In the genomic region with DNA sequence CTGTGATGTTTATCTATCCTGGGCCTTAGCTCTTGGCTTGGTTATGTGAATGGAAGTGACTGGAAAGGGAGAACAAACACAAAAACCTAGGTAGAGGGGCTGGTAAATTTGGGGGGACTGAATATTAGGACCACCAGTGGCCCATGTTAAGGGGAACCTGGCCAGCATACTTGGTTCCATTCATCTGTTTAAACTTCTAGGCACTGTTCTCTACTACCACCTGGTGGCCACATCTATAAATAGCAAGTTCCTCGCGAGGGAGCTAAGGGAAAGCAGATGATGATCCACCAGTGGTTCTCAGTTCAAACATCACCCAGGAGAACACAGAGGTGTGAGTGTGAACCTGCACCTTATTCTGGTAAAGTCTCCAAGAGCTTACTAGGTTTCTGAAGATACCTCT, we compare ENCODE assay signal across 9 mouse cellular contexts. TPM values are rescaled to one million over a fixed set of nuclear protein-coding genes. Genes with fewer than 3 reads are reported as not detected.
DNase-seq lines count a peak whose midpoint lies in the region; ATAC-seq lines count a peak whose summit lies in the region.
"Had no signal": no experiment of that assay in that cellular context is flagged by ENCODE, and none has a peak within 500 bp of the region (broad histone marks: within the 10 kb centered on the region; RNA-seq: fewer than 3 reads in every experiment).

No protein-coding gene starts in this region.

- peaks cover 20% of the 10 kb centered on the region; the same call in 1 of the 2 replicates for H3K36me3 ChIP-seq in hindbrain, embryonic 10.5 days
- peaks cover 30% of the 10 kb centered on the region for H3K36me3 ChIP-seq in hindbrain, embryonic 13.5 days
- H3K36me3 ChIP-seq in embryonic facial prominence, embryonic 14.5 days (ENCODE audit: control insufficient read depth, insufficient read depth, low read length): no peaks in the 10 kb centered on the region; the same call in 1 of the 2 replicates
- no peaks in the 10 kb centered on the region for H3K36me3 ChIP-seq in hindbrain, embryonic 11.5 days (ENCODE audit: control insufficient read depth, insufficient read depth, low read length)
- H3K36me3 ChIP-seq in midbrain, embryonic 10.5 days: peaks cover 8% of the 10 kb centered on the region; the same call in 1 of the 2 replicates

- H3K4me3 ChIP-seq in hindbrain, embryonic 10.5 days: no peak overlapping the region
- no peak overlapping the region for H3K4me3 ChIP-seq in hindbrain, embryonic 13.5 days
- no peak overlapping the region for H3K4me3 ChIP-seq in embryonic facial prominence, embryonic 14.5 days (ENCODE audit: low read depth, low read length)
- no peak overlapping the region for H3K4me3 ChIP-seq in hindbrain, embryonic 11.5 days (ENCODE audit: low read depth, low read length)
- no peak overlapping the region for H3K4me3 ChIP-seq in midbrain, embryonic 10.5 days
- H3K4me3 ChIP-seq: megakaryocyte, embryonic 14.5 days had no signal

- no peak for ATAC-seq in hindbrain, embryonic 13.5 days (ENCODE audit: low FRiP score)
- ATAC-seq in embryonic facial prominence, embryonic 14.5 days (ENCODE audit: low read depth): no peak
- no peak; the same call in 1 of the 2 replicates for ATAC-seq in hindbrain, embryonic 11.5 days (ENCODE audit: low FRiP score)

- WGBS in hindbrain, embryonic 10.5 days: 3% methylated on average over 2 of the region's 2 CpGs
- WGBS in hindbrain, embryonic 13.5 days: 3% methylated on average over 2 of the region's 2 CpGs
- 0% methylated on average over 2 of the region's 2 CpGs for WGBS in embryonic facial prominence, embryonic 14.5 days
- 2% methylated on average over 2 of the region's 2 CpGs for WGBS in hindbrain, embryonic 11.5 days
- 0% methylated on average over 2 of the region's 2 CpGs for WGBS in midbrain, embryonic 10.5 days

- DNase-seq in hindbrain, embryonic 10.5 days (ENCODE audit: low spot score): peak; percentile 60
- peak; percentile 32 for DNase-seq in adrenal gland, postnatal 25 days
- DNase-seq in embryonic facial prominence, embryonic 14.5 days (ENCODE audit: low spot score): peak; percentile 61
- DNase-seq in hindbrain, embryonic 11.5 days (ENCODE audit: low spot score): peak; percentile 79
- DNase-seq in left cerebral cortex, adult 11 months (ENCODE audit: low spot score): peak; percentile 65
- peak; percentile 52 for DNase-seq in midbrain, embryonic 10.5 days (ENCODE audit: low spot score)
- DNase-seq in spleen, postnatal 10 days (ENCODE audit: low spot score in 2 of 2): peak; percentile 32 to 62

- H3K9me3 ChIP-seq in hindbrain, embryonic 10.5 days: no peaks in the 10 kb centered on the region
- no peaks in the 10 kb centered on the region for H3K9me3 ChIP-seq in hindbrain, embryonic 13.5 days
- no peaks in the 10 kb centered on the region for H3K9me3 ChIP-seq in embryonic facial prominence, embryonic 14.5 days (ENCODE audit: control insufficient read depth, low read length)
- H3K9me3 ChIP-seq in hindbrain, embryonic 11.5 days (ENCODE audit: control insufficient read depth, low read length): no peaks in the 10 kb centered on the region
- H3K9me3 ChIP-seq in midbrain, embryonic 10.5 days (replicated peaks): no peaks in the 10 kb centered on the region
- H3K9me3 ChIP-seq: megakaryocyte, embryonic 14.5 days had no signal

- no peak overlapping the region for H3K27ac ChIP-seq in hindbrain, embryonic 10.5 days
- no peak overlapping the region for H3K27ac ChIP-seq in hindbrain, embryonic 13.5 days
- H3K27ac ChIP-seq in embryonic facial prominence, embryonic 14.5 days (replicated peaks; ENCODE audit: low read depth, low read length): no peak overlapping the region
- H3K27ac ChIP-seq in hindbrain, embryonic 11.5 days (ENCODE audit: low read depth, low read length): no peak overlapping the region
- H3K27ac ChIP-seq in midbrain, embryonic 10.5 days (replicated peaks): no peak overlapping the region

- no peak overlapping the region for H3K4me2 ChIP-seq in hindbrain, embryonic 13.5 days
- no peak overlapping the region for H3K4me2 ChIP-seq in embryonic facial prominence, embryonic 14.5 days (ENCODE audit: low read depth, low read length)
- H3K4me2 ChIP-seq in hindbrain, embryonic 11.5 days (replicated peaks; ENCODE audit: low read depth, low read length): no peak overlapping the region

- H3K9ac ChIP-seq in hindbrain, embryonic 13.5 days: no peak overlapping the region
- H3K9ac ChIP-seq in embryonic facial prominence, embryonic 14.5 days (ENCODE audit: low read depth, low read length): no peak overlapping the region
- no peak overlapping the region for H3K9ac ChIP-seq in hindbrain, embryonic 11.5 days (ENCODE audit: low read depth, low read length)

- H3K4me1 ChIP-seq in hindbrain, embryonic 10.5 days (replicated peaks): no peaks in the 10 kb centered on the region
- no peaks in the 10 kb centered on the region for H3K4me1 ChIP-seq in hindbrain, embryonic 13.5 days (replicated peaks)
- no peaks in the 10 kb centered on the region for H3K4me1 ChIP-seq in embryonic facial prominence, embryonic 14.5 days (ENCODE audit: control insufficient read depth, insufficient read depth, low read length)
- no peaks in the 10 kb centered on the region for H3K4me1 ChIP-seq in hindbrain, embryonic 11.5 days (replicated peaks; ENCODE audit: control insufficient read depth, insufficient read depth, low read length)
- H3K4me1 ChIP-seq in midbrain, embryonic 10.5 days: no peaks in the 10 kb centered on the region

- no peaks in the 10 kb centered on the region for H3K27me3 ChIP-seq in hindbrain, embryonic 10.5 days (ENCODE audit: insufficient read depth, poor library complexity, severe bottlenecking)
- H3K27me3 ChIP-seq in hindbrain, embryonic 13.5 days: no peaks in the 10 kb centered on the region
- H3K27me3 ChIP-seq in embryonic facial prominence, embryonic 14.5 days (replicated peaks; ENCODE audit: control insufficient read depth, insufficient read depth, low read length): no peaks in the 10 kb centered on the region
- no peaks in the 10 kb centered on the region for H3K27me3 ChIP-seq in hindbrain, embryonic 11.5 days (ENCODE audit: control insufficient read depth, insufficient read depth, low read length)
- H3K27me3 ChIP-seq in midbrain, embryonic 10.5 days (ENCODE audit: low read depth, poor library complexity, severe bottlenecking): no peaks in the 10 kb centered on the region
- H3K27me3 ChIP-seq: megakaryocyte, embryonic 14.5 days had no signal

RNA-seq across cellular contexts. Expression of gene Usp35, which starts 34.4 kb away (rescaled TPM):
- 2.3 and 2.7 TPM in 2 replicates for polyA plus RNA-seq in hindbrain, embryonic 10.5 days (2016; fragmentation: Nextera tagmentation; extraction: Ambion mirVana)
- polyA plus RNA-seq in hindbrain, embryonic 13.5 days (2015; fragmentation: Nextera tagmentation; extraction: Ambion mirVana): 3.2 and 3.6 TPM in 2 replicates
- total RNA-seq in adrenal gland, postnatal 25 days (2021): 6.2 and 9.4 TPM in 2 replicates
- 2.2 and 2.7 TPM in 2 replicates for polyA plus RNA-seq in embryonic facial prominence, embryonic 14.5 days (2014; fragmentation: Nextera tagmentation; extraction: Ambion mirVana)
- polyA plus RNA-seq in hindbrain, embryonic 11.5 days (2014; fragmentation: Nextera tagmentation; extraction: Ambion mirVana): 2.7 and 2.9 TPM in 2 replicates
- polyA plus RNA-seq in midbrain, embryonic 10.5 days (2016; fragmentation: Nextera tagmentation; extraction: Ambion mirVana): 1.5 and 1.7 TPM in 2 replicates

RNA-seq across cellular contexts. Expression of gene Kctd21, which starts 34.7 kb away (rescaled TPM):
- polyA plus RNA-seq in hindbrain, embryonic 10.5 days (2016; fragmentation: Nextera tagmentation; extraction: Ambion mirVana): 4.5 and 4.8 TPM in 2 replicates
- 7.6 and 7.9 TPM in 2 replicates for polyA plus RNA-seq in hindbrain, embryonic 13.5 days (2015; fragmentation: Nextera tagmentation; extraction: Ambion mirVana)
- 9.0 and 9.1 TPM in 2 replicates for total RNA-seq in adrenal gland, postnatal 25 days (2021)
- 5.3 and 5.5 TPM in 2 replicates for polyA plus RNA-seq in embryonic facial prominence, embryonic 14.5 days (2014; fragmentation: Nextera tagmentation; extraction: Ambion mirVana)
- polyA plus RNA-seq in hindbrain, embryonic 11.5 days (2014; fragmentation: Nextera tagmentation; extraction: Ambion mirVana): 6.1 and 6.8 TPM in 2 replicates
- 4.4 and 5.3 TPM in 2 replicates for polyA plus RNA-seq in midbrain, embryonic 10.5 days (2016; fragmentation: Nextera tagmentation; extraction: Ambion mirVana)
